ENCODE assay signal across 8 mouse cellular contexts in genomic region chr11:110398553-110399239, GRCm38 (mm10). TPM values are rescaled to one million over a fixed set of nuclear protein-coding genes. Genes with fewer than 3 reads are reported as not detected.
DNase-seq lines count a peak whose midpoint lies in the region; ATAC-seq and TF ChIP-seq lines count a peak whose summit lies in the region.

Map2k6 (plus strand) TSS chr11:110399122.

- peak within 1 kb of the TSS; percentile 38; the same call in 1 of the 2 replicates for H3K9ac ChIP-seq in ES-E14 (ENCODE audit: insufficient read depth, low read depth, low read length, poor library complexity, severe bottlenecking)
- peak within 1 kb of the TSS; percentile 60 for H3K9ac ChIP-seq in forebrain, embryonic 15.5 days (replicated peaks)
- peak within 1 kb of the TSS; percentile 50 for H3K9ac ChIP-seq in liver, postnatal 0 days (replicated peaks)
- H3K9ac ChIP-seq in neural tube, embryonic 13.5 days: peak within 1 kb of the TSS; percentile 66

- H3K36me3 ChIP-seq in ES-E14 (ENCODE audit: control insufficient read depth, insufficient read depth, low read length, poor library complexity, severe bottlenecking): no peaks in the 10 kb centered on the region
- no peaks in the 10 kb centered on the region for H3K36me3 ChIP-seq in forebrain, embryonic 15.5 days
- H3K36me3 ChIP-seq in liver, postnatal 0 days (replicated peaks; ENCODE audit: insufficient read depth, low read length): no peaks in the 10 kb centered on the region
- H3K36me3 ChIP-seq in neural tube, embryonic 13.5 days: no peaks in the 10 kb centered on the region

- TF ChIP-seq EP300 in liver, postnatal 0 days (IDR thresholded peaks at IDR 0.05; ENCODE audit: low read depth): no peak

- intact Hi-C loops in heart, postnatal 14 days (cut with DNase I): loop anchor here (5.0 kb wide), 1 partner anchor 84 kb away; no protein-coding TSS in a partner anchor

- in situ Hi-C loops in ES-E14 (cut with MboI; ENCODE audit: low sequenced_read_pairs in 2 of 2, unreplicated experiment in 2 of 2): no loop called here

- 7% methylated on average over 20 of the region's 20 CpGs for WGBS in forebrain, embryonic 15.5 days
- WGBS in liver, postnatal 0 days (ENCODE audit: insufficient replicate concordance): 9% methylated on average over 20 of the region's 20 CpGs
- 12% methylated on average over 20 of the region's 20 CpGs for WGBS in neural tube, embryonic 13.5 days

- peak within 1 kb of the TSS; percentile 22; the same call in 1 of the 2 replicates for H3K27ac ChIP-seq in ES-E14 (ENCODE audit: insufficient read depth, low read depth, low read length, poor library complexity, severe bottlenecking)
- H3K27ac ChIP-seq in forebrain, embryonic 15.5 days (replicated peaks): peak within 1 kb of the TSS; percentile 65
- peak within 1 kb of the TSS; percentile 64; the same call in 1 of the 2 replicates for H3K27ac ChIP-seq in liver, postnatal 0 days (ENCODE audit: low read depth)
- 0 out of 2 replicates have a peak within 1 kb of the TSS, but pooled peaks have one; percentile 43 for H3K27ac ChIP-seq in neural tube, embryonic 13.5 days (replicated peaks)

- H3K27me3 ChIP-seq in forebrain, embryonic 15.5 days: no peaks in the 10 kb centered on the region
- no peaks in the 10 kb centered on the region for H3K27me3 ChIP-seq in liver, postnatal 0 days (ENCODE audit: insufficient read depth, low read length)
- H3K27me3 ChIP-seq in neural tube, embryonic 13.5 days: peaks cover 15% of the 10 kb centered on the region; the same call in 1 of the 2 replicates

- peak; percentile 96 for ATAC-seq in forebrain, embryonic 15.5 days (replicated peaks)
- peak; percentile 97 for ATAC-seq in liver, postnatal 0 days
- peak; percentile 95 for ATAC-seq in neural tube, embryonic 13.5 days (ENCODE audit: low read depth)

- DNase-seq in ES-E14 (ENCODE audit: low read depth, low spot score): peak; percentile 67
- peak; percentile 83 to 93 for DNase-seq in cerebellum, adult 18-20 months
- peak; percentile 74 to 83 for DNase-seq in heart, postnatal 14 days
- peak; percentile 88 for DNase-seq in layer of hippocampus, adult 11-12 months (ENCODE audit: low spot score)
- DNase-seq in liver, postnatal 0 days: peak; percentile 79
- DNase-seq in telencephalon, adult 2 months (ENCODE audit: low read depth, low spot score): peak; percentile 95

- peak within 1 kb of the TSS; percentile 64 to 85 for H3K4me3 ChIP-seq in ES-E14 (ENCODE audit: insufficient read depth in 1 of 2, low read depth in 1 of 2, low read length in 2 of 2, poor library complexity in 1 of 2, severe bottlenecking in 1 of 2)
- peak within 1 kb of the TSS; percentile 62 for H3K4me3 ChIP-seq in forebrain, embryonic 15.5 days
- peak within 1 kb of the TSS; percentile 66 for H3K4me3 ChIP-seq in liver, postnatal 0 days (ENCODE audit: low read depth, low read length)
- H3K4me3 ChIP-seq in neural tube, embryonic 13.5 days: peak within 1 kb of the TSS; percentile 63

- peak within 1 kb of the TSS; percentile 52 for H3K4me2 ChIP-seq in forebrain, embryonic 15.5 days (replicated peaks)
- H3K4me2 ChIP-seq in liver, postnatal 0 days (ENCODE audit: low read depth, low read length): peak within 1 kb of the TSS; percentile 93
- H3K4me2 ChIP-seq in neural tube, embryonic 13.5 days: peak within 1 kb of the TSS; percentile 72

- peak; percentile 6; the same call in 1 of the 2 replicates for TF ChIP-seq CTCF in liver, postnatal 0 days (IDR thresholded peaks at IDR 0.05; ENCODE audit: low read depth)

- H3K9me3 ChIP-seq in ES-E14 (ENCODE audit: control insufficient read depth, insufficient read depth, low read depth, low read length): no peaks in the 10 kb centered on the region
- no peaks in the 10 kb centered on the region for H3K9me3 ChIP-seq in forebrain, embryonic 15.5 days
- no peaks in the 10 kb centered on the region for H3K9me3 ChIP-seq in liver, postnatal 0 days (ENCODE audit: low read length)
- no peaks in the 10 kb centered on the region for H3K9me3 ChIP-seq in neural tube, embryonic 13.5 days

- peaks cover 2 to 7% of the 10 kb centered on the region in 2 experiments; a peak in 3 of 4 replicates for H3K4me1 ChIP-seq in ES-E14 (ENCODE audit: control insufficient read depth in 2 of 2, insufficient read depth in 2 of 2, low read length in 2 of 2, poor library complexity in 1 of 2)
- H3K4me1 ChIP-seq in forebrain, embryonic 15.5 days: peaks cover 44% of the 10 kb centered on the region
- peaks cover 10% of the 10 kb centered on the region for H3K4me1 ChIP-seq in liver, postnatal 0 days (ENCODE audit: insufficient read depth)
- H3K4me1 ChIP-seq in neural tube, embryonic 13.5 days (replicated peaks): peaks cover 49% of the 10 kb centered on the region

TF ChIP-seq in ES-E14, 5 proteins besides CTCF, POLR2A, EP300 and RAD21:
- TF ChIP-seq HCFC1 (IDR thresholded peaks at IDR 0.05; ENCODE audit: borderline replicate concordance, insufficient read depth, low read length) (peak; percentile 93), CHD2 (IDR thresholded peaks at IDR 0.05; ENCODE audit: low read depth, low read length) (no peak), ZC3H11A (IDR thresholded peaks at IDR 0.05; ENCODE audit: borderline replicate concordance, low read depth, low read length) (no peak)

RNA-seq across cellular contexts. Expression of gene Map2k6, which starts in this region (rescaled TPM):
- 6.4 and 9.8 TPM in 2 replicates for total RNA-seq in ES-E14 (2012; rRNA removed)
- polyA plus RNA-seq in forebrain, embryonic 15.5 days (2015; fragmentation: Nextera tagmentation; extraction: Ambion mirVana): 52.9 and 53.8 TPM in 2 replicates
- total RNA-seq in heart, postnatal 14 days (2021): 1 to 10 TPM; 6.4 to 7.0 TPM
- 3.7 and 4.2 TPM in 2 replicates for polyA plus RNA-seq in liver, postnatal 0 days (2015; fragmentation: Nextera tagmentation; extraction: Ambion mirVana)
- 24.4 and 27.2 TPM in 2 replicates for polyA plus RNA-seq in neural tube, embryonic 13.5 days (2015; fragmentation: Nextera tagmentation; extraction: Ambion mirVana)

Comparison
In these comparisons a context has a peak if more than half of its experiments do, and no peak if none do; other contexts are left out.
1. Peak in every context shown above with its lines: DNase-seq, ATAC-seq, H3K4me3 ChIP-seq and H3K27ac ChIP-seq.